Mouse (Mus musculus) megakaryocyte, embryonic 14.5 days (primary cell): Measurements from ENCODE around the gene Ctnna3.

Experiments used
- FLI1 ChIP-seq: IDR thresholded peaks from 2 replicates; pipeline ENCODE4 v1.6.1; 2012; ENCODE audit warnings: low read length, inconsistent platforms, mixed read lengths
- GATA1 ChIP-seq: IDR thresholded peaks from 3 replicates; pipeline ENCODE4 v1.6.1; 2012; ENCODE audit warnings: mixed read lengths, low read length, inconsistent platforms, borderline replicate concordance

DNA sequence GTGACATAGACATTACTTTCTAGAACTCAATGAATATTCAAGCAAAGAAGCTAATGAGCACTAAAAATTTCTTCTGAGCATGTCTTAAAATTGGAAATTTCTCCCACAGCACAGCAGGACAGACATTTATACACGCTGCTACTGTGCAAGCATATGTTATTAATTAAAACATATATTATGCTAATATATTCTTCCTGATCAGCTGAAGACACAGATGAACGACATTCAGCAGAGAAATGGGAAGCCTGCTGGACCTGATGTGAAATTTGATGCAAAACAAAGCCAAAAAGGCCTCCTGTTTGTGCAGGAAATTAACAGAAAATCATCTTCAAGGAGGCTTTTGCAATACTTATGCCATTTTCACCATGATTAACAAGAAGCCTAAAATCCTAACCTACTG, 1114.5 kb downstream of the Ctnna3 start:
- no peak for TF ChIP-seq GATA1
- TF ChIP-seq FLI1: no peak
